ENCODE assay signal across 25 mouse cellular contexts in the genomic region with DNA sequence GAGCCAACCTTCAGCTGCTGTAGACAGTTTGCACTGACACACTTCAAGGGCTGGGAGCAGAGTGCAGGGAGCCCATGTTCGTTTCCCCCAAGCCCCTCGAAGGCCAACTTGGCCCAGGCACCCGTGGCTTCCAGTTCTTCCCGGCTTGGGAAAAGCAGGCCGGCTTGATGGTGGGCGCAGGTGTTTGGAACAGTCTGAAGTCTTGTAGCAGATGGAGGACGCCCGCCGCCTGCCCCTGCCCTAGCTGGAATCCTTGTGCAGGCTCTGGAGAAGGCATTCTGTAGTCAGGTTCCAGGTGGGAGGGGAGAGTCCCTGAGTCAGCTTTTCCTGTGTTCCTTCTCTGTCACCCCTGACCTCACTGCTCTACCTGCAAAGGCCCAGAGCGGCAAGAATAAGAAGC. TPM values are rescaled to one million over a fixed set of nuclear protein-coding genes. Genes with fewer than 3 reads are reported as not detected.
DNase-seq lines count a peak whose midpoint lies in the region; ATAC-seq and TF ChIP-seq lines count a peak whose summit lies in the region.
"Had no signal": no experiment of that assay in that cellular context is flagged by ENCODE, and none has a peak within 500 bp of the region (broad histone marks: within the 10 kb centered on the region; RNA-seq: fewer than 3 reads in every experiment).

No protein-coding gene starts in this region.

- intact Hi-C loops in gastrocnemius, adult 2 months (cut with DNase I): loop anchor here (1.0 to 5.0 kb wide), 3 partner anchors 40 to 222 kb away; no protein-coding TSS in a partner anchor
- intact Hi-C loops in left cerebral cortex, postnatal 4 days (cut with DNase I): no loop called here

- no peak overlapping the region for H3K4me3 ChIP-seq in gastrocnemius, adult 2 months
- H3K4me3 ChIP-seq: embryonic facial prominence, embryonic 10.5 days; forebrain, embryonic 15.5 days; hindbrain, embryonic 10.5 days; limb, embryonic 15.5 days; neural tube, embryonic 15.5 days had no signal

- no peak for TF ChIP-seq CTCF in gastrocnemius, adult 2 months (IDR thresholded peaks at IDR 0.05)

- peak overlapping the region; percentile 77; the same call in 1 of the 2 replicates for H3K27ac ChIP-seq in gastrocnemius, adult 2 months
- H3K27ac ChIP-seq: embryonic facial prominence, embryonic 10.5 days; forebrain, embryonic 15.5 days; hindbrain, embryonic 10.5 days; kidney, postnatal 0 days; limb, embryonic 15.5 days; neural tube, embryonic 15.5 days had no signal

- no peak for DNase-seq in gastrocnemius, adult 2 months
- no peak for DNase-seq in gastrocnemius, postnatal 10 days
- peak; percentile 52 for DNase-seq in right cerebral cortex, adult 18-20 months
- no peak for DNase-seq in right cerebral cortex, postnatal 4 days
- peak; percentile 75 for DNase-seq in left cerebral cortex, postnatal 4 days
- DNase-seq in c-Kit-positive CD71-positive TER-119-positive erythroid progenitor cells, embryonic 14.5 days (ENCODE audit: low spot score): no peak
- DNase-seq: adrenal gland, postnatal 10 days; cerebellum, adult 11-12 months; gastrocnemius, postnatal 36 days; kidney, adult 18-20 months; liver, postnatal 0 days; lung, postnatal 14 days; midbrain, embryonic 14.5 days; thymus, postnatal 36 days had no signal

- no peak for ATAC-seq in erythroblast, adult 5-6 weeks (replicated peaks; ENCODE audit: low FRiP score, poor library complexity, severe bottlenecking)
- ATAC-seq: forebrain, embryonic 15.5 days; liver, postnatal 0 days had no signal

RNA-seq across cellular contexts. Expression of gene Oxct2a, which starts 16.4 kb away (rescaled TPM):
- under 1 TPM in 1 of 2 experiments, not detected in 1; 0.33 TPM for total RNA-seq in gastrocnemius, adult 2 months (2021)
- total RNA-seq in gastrocnemius, postnatal 10 days (2021): under 1 TPM in 1 of 2 experiments, not detected in 1; 0.34 TPM
- total RNA-seq in left cerebral cortex, postnatal 4 days (2021): under 1 TPM in 1 of 2 experiments, not detected in 1; 0.22 TPM
- total RNA-seq in erythroblast, adult 5-6 weeks (2015; ENCODE audit: low replicate concordance): not detected in 2 replicates
- total RNA-seq in erythroblast, adult 5-6 weeks (2017; ENCODE audit: low replicate concordance): not detected in 2 replicates
- total RNA-seq: common myeloid progenitor, adult 5-6 weeks; layer of hippocampus, adult 18-20 months; megakaryocyte, adult 5-6 weeks had no signal

RNA-seq across cellular contexts. Expression of gene Bmp8a, which starts 36.1 kb away (rescaled TPM):
- 1 to 10 TPM in 1 of 2 experiments, under 1 TPM in 1; 0.98 to 2.6 TPM for total RNA-seq in gastrocnemius, adult 2 months (2021)
- total RNA-seq in gastrocnemius, postnatal 10 days (2021): under 1 TPM in 1 of 2 experiments, not detected in 1; 0.59 TPM
- under 1 TPM in 1 of 2 experiments, not detected in 1; 0.20 TPM for total RNA-seq in left cerebral cortex, postnatal 4 days (2021)
- not detected in 2 replicates for total RNA-seq in erythroblast, adult 5-6 weeks (2015; ENCODE audit: low replicate concordance)
- not detected in 2 replicates for total RNA-seq in erythroblast, adult 5-6 weeks (2017; ENCODE audit: low replicate concordance)
- total RNA-seq: common myeloid progenitor, adult 5-6 weeks; layer of hippocampus, adult 18-20 months; left cerebral cortex, adult 8-10 months; megakaryocyte, adult 5-6 weeks had no signal

RNA-seq across cellular contexts. Expression of gene Pabpc4, which starts 44.8 kb away (rescaled TPM):
- 100 to 1,000 TPM; 325 to 341 TPM for total RNA-seq in gastrocnemius, adult 2 months (2021)
- 100 to 1,000 TPM; 279 to 289 TPM for total RNA-seq in gastrocnemius, postnatal 10 days (2021)
- 10 to 100 TPM; 62.6 to 65.5 TPM for total RNA-seq in left cerebral cortex, postnatal 4 days (2021)
- 139 and 182 TPM in 2 replicates for total RNA-seq in erythroblast, adult 5-6 weeks (2015; ENCODE audit: low replicate concordance)
- total RNA-seq in erythroblast, adult 5-6 weeks (2017; ENCODE audit: low replicate concordance): 218 and 250 TPM in 2 replicates

Comparison
In these comparisons a context has a peak if more than half of its experiments do, and no peak if none do; other contexts are left out.
1. DNase-seq: peak in right cerebral cortex, adult 18-20 months (single experiment) and left cerebral cortex, postnatal 4 days (single experiment); none in gastrocnemius, adult 2 months (single experiment), gastrocnemius, postnatal 10 days (single experiment), right cerebral cortex, postnatal 4 days (single experiment) and c-Kit-positive CD71-positive TER-119-positive erythroid progenitor cells, embryonic 14.5 days (single experiment).